Mouse (Mus musculus) thymus, postnatal 14 days (tissue): Measurements from ENCODE around the gene Eif2ak3.

Source experiments
- DNase-seq: peaks from one replicate; pipeline ENCODE4 v3.0.0; 2021

Gene Eif2ak3

DNA sequence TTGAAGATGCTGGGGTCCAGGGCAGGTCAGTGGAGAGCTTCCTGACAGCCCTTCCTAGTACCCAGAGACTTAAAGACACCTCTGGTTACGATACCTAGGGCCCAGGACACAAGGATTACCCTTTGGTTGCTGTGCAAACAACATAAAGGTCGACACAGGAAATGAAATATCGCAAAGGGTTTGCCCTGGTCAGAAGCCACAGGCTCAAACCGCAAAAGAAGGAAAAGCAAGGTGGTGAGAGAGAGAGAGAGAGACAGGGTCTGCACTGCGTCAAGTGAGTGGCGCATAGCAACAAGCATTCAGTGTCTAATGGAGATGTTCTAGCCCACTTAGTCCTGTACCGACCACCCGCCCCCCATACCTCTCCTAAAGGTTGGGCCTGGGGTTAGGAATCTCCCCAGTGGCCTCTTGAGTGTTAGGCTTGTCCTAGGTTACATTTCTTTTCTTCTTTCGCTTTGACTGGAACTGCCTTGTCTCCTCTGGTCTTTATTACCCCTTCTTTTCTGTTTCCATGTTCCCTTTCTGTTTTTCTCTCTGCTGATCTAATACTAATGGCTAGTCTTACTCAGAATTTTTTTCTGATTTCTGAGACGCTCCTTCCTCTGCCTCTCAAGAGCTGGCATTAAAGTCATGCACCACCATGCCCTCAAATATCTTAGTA is 13.0 kb upstream of the Eif2ak3 start:
- DNase-seq: no peak

DNA sequence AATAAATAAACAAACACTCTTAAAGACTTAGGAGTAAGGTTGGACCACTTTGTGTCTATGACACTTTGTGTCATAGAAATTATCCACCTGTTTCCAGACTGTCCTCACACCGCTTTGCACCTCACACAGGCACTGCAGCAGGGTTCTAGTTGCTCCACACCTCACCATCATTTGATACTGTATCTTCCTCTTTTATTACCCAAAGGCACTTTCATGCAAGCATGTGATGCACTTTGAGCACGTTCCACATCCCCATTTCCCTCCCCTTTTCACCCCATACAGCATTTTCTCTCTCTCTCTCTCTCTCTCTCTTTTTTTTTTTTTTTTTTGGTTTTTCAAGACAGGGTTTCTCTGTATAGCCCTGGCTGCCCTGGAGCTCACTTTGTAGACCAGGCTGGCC is 7.0 kb upstream of the Eif2ak3 start:
- no peak for DNase-seq

DNA sequence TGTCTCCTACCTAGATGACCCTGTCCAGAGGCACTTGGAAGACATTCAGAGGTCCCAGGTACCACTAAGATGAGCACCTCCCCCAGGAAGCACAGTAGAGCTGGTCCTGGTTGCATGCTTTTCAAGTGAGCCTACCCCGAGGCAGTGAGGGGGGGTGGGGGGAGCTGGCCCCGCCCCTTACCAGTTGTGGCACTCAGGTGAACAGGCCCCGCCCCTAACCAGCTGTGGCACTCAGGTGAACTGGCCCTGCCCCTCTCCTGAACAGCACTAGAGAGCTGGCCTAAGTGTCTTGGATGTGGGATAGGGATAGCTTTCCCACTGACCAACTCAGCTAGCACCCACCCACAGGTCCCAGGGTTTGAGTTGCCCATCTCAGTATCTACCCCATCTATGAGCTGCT is 5.8 kb upstream of the Eif2ak3 start:
- no peak for DNase-seq

DNA sequence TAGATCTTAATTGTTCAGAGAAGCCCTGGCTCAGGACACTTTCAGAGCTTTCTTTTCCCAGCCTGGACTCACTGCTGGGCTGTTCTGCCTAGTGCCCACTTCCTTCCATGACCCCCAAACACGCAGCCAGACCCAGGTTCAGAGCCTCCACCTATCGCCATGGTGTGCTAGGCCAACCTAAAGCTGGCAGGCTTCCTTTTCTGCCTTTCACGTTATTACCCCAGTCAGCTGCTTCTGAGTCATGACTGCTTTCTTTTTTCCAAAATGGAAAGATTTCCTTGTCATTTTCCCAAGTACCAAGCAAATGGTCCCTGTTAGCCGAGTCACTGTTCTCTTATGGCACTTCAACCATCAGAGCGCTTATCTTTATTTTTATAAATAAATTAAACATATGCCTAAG is 4.0 kb upstream of the Eif2ak3 start:
- DNase-seq: no peak

DNA sequence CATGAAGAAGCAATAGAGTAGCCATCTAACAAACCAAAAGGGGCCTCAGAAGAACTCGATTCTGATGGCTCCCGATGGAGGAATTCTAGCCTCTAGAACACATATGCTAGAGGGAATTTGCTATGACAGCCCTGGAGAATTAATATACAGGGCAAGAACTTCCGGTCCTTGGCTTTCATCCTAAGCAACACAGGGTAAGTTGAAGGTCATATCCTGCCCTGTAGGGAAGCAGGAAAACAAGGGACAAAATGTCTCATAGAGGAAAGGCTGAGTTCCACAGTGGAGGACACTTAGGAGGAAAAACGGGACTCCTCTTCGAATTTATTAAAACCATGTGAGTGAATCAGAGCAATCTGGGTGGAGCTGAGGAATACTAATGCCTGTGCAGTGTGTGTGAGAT is 1.3 kb upstream of the Eif2ak3 start:
- no peak for DNase-seq

DNA sequence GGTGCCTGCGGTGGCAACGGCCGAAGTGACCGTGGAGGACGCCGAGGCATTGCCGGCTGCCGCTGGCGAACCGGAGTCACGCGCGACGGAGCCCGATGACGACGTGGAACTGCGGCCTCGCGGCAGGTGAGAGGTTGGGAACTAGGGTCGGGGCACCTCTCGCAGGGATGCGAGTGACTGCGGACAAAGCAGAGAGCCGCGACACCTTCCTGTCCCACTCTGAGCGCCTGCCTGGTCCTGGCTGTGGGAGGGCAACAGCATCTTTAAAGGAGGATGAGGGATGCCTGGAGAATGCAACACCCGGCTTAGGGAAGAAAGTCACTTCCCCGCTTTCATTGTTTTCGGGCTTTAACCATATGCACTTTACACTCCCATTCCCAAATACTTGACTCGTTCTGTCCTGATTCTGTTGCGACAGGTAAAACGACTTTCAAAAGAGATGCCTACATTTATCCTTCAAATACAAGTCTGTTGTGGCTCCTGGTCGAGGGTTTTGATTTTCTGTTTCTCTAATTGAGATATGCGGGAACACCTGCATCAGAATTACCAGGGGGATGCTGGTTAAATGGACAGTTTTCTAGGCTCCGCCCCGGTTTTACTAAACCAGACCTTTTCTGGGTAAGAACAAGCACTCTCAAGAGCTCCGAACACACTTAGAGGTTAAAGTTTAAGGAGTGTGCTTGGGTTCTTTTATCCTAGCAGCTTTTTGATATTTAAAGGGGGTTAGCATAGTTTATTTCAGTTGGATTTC is 756 bp downstream of the Eif2ak3 start:
- DNase-seq: peak; percentile 62

DNA sequence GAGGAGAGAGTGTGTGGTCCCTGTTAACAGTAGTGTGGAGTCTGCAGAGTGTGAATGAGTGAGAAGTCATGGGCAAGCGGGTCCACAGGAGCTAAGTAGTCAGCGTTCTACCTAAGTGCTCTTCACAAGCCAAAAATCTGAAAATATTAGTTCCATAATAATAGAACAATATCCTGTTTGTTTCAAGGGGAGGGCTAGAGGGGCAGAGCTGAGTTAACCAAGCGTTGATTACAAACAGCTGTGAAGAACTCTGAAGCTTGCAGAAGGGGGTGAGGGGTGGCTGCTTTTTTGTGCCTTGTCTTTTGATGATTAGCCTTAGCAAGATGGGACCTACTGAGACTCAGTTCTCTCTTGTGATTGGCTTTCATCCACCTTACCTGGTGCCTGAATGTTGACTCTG is 3.1 kb downstream of the Eif2ak3 start:
- DNase-seq: no peak

DNA sequence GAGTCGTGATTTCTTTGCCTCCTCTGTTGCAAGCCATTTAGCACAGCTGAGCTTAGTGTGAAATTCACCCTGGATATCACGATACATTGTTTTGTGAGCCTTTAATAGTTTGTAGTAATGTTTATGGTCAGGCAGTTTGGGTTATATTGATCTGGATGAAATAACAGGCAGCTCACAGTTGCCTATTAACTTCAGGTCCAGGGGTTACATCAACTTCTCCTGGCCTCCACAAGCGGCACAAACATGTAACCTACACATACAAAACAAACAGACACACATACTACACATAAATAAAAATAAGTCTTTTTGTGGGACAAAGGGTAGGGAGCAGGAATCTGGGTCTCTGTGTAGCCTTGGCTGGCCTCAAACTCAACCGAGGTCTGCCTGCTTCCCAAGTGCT is 9.1 kb downstream of the Eif2ak3 start:
- no peak for DNase-seq

DNA sequence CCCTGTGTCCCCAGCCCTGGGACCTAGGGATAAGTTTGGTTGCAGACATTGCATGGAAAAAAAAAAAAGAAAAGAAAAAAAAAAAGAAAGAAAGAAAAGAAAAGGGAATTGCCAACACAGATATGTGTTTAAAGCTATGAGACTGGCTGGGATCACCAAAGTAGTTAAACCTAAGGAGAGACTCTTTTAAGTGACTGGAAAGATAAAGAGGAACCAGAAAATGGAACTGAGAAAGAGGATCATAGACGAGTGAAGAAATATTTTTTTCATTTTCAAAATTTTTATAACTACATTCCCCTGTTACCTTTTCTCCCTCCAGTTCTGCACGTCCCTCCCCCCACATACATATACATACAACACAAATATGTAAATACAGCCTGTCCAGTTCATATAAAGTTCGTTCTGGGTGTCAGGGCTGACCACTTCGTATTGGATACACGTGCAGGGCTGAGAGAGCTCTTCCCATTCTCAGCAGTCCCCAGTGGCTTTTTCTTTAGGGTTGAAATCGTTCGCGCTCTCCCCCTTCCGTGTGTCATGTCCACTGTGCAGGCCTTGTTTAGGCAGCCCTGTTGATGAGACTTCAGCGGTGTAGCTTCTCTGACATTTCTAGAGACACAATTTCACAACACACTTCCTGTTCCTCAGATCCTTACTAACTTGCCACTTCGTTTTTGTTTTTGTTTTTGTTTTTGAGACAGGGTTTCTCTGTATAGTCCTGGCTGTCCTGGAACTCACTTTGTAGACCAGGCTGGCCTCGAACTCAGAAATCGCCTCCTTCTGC is 11.4 kb downstream of the Eif2ak3 start:
- DNase-seq: no peak

DNA sequence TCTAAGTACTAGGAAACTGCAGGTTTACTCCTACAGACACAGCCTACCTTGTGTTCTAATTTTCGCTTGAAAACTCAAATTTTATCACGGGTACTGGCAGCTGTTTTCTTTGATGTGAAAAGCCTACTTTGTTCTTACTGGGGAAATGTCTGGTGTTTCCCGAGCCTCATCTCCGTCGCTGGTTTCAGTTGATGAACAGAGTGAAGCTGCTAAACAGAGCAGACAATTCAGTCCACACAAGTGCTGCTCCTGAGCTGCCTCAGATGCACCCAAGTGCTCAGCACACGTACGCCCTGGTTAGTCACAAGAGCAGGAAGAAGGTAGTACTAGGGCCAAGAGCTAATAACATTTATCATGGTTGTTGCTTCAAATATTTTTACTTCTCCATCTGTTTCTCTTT is 18.4 kb downstream of the Eif2ak3 start:
- peak; percentile 57 for DNase-seq

DNA sequence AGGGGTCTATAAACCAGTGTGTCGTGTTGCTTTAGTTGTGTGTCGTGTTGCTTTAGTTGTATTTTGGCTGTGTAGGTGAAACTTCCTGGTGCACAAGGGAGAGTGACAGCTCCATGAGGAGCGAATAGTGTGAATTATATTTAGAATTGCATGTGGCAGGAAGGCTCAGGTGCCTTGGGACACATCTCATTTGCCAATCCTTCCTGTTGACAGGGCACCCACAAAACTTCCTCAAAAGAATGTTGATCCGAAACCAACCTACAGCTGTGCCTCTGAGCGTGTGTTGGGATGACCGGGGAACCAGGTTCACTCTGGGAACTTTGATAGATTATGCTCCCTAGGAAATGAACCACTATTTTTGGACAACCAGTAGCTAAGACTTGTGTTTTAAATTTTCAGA is 20.0 kb downstream of the Eif2ak3 start:
- no peak for DNase-seq

DNA sequence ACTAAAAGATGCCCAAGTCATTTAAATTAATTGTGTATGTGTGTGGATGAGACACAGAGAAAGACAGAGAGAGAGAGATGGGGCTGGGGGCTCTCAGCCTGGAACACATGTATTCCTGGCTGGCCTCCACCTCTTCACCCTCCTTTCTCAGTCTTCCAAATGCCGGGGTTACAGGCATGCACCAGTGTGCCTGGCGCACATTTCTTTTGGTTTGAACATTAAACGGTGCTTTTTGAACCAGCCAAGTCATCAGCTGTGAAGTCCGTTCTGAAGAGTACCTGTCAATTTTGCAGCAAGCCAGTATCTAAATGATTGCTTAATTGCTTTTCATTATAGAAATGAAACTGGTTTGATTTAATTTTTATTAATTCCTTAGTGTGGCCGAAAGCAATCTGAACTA is 22.4 kb downstream of the Eif2ak3 start:
- no peak for DNase-seq

DNA sequence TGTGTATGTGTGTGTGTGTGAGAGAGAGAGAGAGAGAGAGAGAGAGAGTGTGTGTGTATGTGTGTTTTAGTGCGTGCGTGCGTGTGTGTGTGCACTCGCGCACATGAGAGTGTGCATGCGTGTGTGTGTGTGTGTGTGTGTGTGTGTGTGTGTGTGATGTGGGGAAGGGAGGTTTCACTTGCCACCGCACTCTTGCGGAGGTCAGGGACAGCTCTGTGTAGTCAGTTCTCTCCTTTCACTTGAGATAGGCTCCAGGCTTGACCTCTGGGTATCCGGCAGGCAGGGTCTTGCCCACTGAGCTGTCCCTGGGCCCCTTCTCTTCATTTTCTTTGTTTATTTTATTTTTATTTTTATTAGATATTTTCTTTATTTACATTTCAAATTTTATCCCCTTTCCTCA is 23.0 kb downstream of the Eif2ak3 start:
- no peak for DNase-seq

DNA sequence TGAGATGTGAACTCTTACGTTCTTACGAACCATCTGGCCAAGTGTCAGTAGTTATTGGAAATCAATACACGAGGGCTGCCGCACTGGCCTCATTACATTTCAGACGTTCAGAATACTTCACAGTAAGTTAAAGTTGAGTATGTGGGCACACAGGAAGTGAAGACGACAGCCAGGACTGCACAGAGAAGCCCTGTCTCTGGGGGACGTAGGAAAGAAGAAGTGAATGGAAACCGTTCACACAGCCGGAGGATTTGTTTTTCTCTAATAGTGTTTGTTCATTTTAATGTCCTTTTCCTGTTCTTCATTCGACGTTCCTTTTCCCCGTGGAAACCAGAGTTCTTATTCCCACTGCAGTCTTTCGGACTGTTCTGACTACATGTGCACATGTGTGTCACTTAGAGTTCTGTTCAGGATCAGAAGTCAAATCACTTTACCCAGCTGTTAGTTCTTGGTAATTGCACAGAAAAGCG is 27.2 kb downstream of the Eif2ak3 start:
- DNase-seq: no peak

DNA sequence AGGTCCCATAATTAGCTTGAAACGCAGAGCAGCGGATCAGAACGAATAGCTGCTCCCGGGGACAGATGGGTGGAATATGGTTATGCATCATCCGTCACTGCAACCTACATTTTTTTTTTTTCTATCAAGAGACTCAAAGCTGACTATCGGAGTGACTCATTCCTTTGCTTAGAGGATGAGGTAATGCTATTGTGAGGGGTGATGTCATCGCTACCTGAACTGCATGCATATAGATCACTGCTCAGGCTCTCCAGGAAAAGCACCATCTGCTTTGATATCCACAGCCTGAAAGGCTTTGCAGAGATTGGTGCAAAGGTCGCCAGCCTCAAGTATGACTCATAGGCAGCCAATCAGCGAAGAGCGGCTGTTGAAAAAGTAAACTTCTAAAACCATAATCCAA is 27.8 kb downstream of the Eif2ak3 start:
- no peak for DNase-seq

DNA sequence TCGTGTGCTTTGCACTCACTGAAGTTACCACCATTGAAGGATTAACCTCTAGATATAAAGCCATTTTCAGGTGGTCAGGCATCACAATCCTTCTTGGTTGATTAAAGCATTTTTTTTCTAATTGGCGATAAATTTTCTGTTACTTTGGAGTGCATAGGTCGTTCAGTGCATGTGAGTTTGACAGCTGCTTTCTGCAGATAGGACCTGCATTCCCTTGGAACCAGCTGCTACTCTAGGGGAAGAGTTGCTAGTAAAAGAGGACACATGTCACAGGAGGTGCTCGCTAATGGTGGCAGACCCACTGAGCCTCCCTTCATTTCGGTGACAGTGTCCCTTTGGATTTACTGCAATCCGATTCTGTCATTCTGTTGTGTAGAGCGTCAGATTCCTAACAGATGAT is 28.3 kb downstream of the Eif2ak3 start:
- no peak for DNase-seq

DNA sequence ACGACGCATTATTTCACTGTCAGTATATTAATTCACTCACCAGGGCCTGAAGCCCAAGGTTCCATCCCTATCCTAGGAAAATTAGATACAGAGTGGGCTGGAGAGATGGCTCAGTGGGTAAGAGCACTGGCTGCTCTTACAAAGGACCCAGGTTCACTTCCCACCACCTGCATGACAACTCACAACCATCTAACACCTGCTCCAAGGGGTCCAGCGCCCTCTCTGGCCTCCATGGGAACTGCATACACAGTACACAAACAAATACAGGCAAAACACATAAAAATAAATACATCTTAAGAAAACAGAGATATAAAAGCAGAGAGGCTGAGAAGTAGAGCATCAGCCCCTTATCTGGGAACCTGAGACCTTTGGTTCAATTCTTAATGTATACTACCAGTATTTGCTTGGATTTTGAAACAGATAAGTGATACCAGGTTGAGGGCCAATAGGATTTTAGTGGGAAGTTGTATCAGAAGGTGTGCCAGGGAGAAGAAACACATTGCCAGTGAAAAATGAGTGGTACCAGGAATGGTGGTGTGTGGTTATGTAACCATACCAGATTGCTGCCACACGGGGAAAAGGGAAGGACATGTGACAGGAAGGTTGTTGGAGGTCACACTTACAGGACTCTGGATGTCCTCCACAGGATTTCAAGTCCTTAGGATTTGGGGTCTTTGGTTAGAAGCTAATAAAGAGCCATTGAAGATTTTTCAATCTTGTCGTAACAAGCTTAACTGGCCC is 29.9 kb downstream of the Eif2ak3 start:
- peak; percentile 33 for DNase-seq

DNA sequence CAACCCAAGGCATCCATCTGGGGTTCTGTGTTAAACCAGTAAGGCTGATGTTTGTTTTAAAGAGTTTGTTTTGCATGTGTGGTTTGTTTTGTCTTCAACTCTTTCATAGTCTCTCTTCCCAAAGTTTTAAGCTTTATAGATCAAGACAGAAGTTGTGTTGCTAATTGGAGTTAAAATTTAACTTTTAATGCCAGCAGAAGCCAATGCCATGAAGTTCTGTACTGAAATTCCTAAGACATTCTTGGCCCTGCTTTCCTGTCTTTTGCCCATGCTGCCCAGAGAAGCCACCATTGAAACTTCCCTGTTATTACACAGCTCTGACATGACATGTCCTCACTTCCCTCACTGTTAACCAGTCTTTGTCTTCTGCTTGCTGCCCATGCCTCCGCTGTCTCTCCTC is 30.7 kb downstream of the Eif2ak3 start:
- no peak for DNase-seq

DNA sequence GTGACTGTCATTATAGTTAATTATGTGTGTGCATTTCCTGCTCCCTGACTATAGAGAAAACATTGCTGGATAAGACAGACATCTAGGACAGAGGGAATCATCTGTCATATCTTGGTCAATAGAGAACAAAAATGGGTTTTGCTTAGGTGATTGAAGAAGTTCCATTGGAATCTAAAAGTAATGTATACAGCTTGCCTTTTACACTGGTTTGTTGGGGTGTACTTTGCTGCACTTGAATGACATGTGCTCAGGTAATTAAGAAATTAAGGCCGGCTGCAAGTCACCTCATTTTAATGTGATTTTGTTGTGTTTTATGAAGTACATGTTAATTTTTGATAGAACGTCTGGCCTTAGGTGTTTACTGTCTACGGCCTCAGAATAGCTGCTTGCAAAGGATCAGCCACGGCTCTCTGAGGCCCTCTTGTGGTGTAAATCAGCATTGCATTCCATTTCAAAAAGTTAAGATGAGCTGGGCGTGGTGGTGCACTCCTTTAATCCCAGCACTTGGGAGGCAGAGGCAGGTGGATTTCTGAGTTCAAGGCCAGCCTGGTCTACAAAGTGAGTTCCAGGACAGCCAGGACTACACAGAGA is 36.5 kb downstream of the Eif2ak3 start:
- peak; percentile 82 for DNase-seq

DNA sequence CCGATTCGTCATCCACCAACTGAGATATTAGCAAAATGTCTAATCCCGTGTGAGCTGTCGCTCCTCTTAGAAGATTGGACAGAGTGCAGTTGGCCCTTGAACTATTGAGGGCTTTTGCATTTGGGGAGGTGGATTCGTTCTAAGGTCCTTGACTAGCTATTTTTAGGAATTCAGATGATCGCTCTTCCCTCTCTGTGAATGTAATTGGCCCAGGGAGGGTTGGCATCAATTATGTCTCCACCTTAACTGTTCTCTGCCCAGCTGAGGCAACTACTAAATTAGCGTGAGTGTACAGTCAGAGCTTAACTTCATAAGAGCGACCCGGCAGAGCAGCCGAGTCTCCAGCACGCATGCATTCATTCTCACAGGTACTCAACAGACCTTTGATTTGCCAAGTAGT is 43.7 kb downstream of the Eif2ak3 start:
- DNase-seq: no peak

DNA sequence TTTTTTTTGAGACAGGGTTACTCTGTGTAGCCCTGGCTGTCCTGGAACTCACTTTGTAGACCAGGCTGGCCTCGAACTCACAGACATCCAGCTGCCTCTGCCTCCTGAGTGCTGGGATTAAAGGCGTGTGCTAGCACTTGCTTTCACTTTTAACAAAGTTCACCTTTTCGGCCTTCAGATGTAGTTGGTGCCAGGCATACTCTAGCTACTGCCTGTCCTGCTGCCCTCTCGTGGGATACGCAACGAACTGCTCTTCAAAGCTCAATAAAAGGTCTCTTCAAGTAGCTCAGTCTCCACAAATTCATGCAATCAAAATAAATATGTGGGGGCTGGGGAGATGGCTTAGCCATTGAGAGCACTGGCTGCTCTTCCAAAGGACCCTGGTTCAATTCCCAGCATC is 53.9 kb downstream of the Eif2ak3 start:
- DNase-seq: no peak

DNA sequence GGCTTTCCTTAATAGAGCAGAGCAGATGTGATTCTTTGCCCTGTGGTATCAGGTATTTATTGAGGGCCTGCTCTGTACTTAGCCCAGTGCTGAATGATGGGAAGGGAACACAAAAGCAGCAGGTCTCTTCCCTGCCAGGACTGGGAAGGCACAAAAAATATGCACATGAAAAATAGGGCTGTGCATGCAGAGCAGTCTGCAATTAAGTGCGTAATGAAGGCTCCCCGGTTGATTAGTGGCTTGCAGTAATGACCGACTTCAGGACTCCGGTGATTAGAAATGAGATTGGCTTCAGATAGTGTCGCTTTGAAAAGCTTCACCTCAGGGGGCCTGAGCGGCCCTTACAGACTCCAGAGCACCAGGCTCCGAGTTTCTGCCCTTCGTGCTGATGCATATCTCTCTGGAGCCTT is 55.3 kb downstream of the Eif2ak3 start:
- DNase-seq: no peak

DNA sequence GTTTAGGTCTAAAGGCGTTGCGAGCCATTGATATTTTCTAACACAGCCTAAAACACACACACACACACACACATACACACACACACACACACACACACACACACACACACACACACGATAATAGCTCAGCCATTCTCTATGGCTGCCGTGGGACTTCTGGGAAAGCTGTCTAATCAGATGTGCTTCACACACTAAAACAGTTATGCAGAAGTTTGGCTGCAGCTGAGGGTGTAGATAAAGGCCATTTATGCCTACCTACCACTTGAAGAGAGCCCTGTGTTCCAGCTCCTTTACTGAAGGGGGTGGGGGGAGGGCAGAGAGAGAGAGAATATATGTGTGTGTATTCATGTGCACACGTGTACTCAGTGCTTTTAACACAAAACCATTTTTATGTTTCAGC is 59.4 kb downstream of the Eif2ak3 start:
- no peak for DNase-seq
